Mouse (Mus musculus) layer of hippocampus, adult 6 months (tissue): ENCODE measurements around the gene Sult5a1. TPM values are rescaled to one million over a fixed set of nuclear protein-coding genes. Genes with fewer than 3 reads are reported as not detected.

ENCODE experiments used
- long read RNA-seq, 2 experiments: library from polyadenylated mRNA; unstranded; transcript quantifications; one replicate each; pipeline ENCODE4 v2.0.0; 2019 to 2020
- microRNA-seq: library from miRNA; unstranded; fragments of <30 nt; microRNA quantifications from one replicate; pipeline ENCODE4 v1.2.0, GENCODE M21; 2020
- polyA plus RNA-seq: library from polyadenylated mRNA; unstranded; fragments of <200 nt; fragmentation: Nextera tagmentation; gene quantifications from 2 replicates; pipeline ENCODE4 v1.2.3, GENCODE M21; 2021

Sult5a1 gene
- 3.3 and 3.8 TPM in 2 replicates for polyA plus RNA-seq
- long read RNA-seq, experiment 1, partial matches to known transcripts: 1 of 3 reads
- long read RNA-seq, experiment 1, other reads (novel, unspliced or antisense): 0 of 3 reads
- long read RNA-seq, experiment 2, partial matches to known transcripts: 0 of 3 reads
- long read RNA-seq, experiment 2, other reads (novel, unspliced or antisense): 0 of 3 reads

DNA sequence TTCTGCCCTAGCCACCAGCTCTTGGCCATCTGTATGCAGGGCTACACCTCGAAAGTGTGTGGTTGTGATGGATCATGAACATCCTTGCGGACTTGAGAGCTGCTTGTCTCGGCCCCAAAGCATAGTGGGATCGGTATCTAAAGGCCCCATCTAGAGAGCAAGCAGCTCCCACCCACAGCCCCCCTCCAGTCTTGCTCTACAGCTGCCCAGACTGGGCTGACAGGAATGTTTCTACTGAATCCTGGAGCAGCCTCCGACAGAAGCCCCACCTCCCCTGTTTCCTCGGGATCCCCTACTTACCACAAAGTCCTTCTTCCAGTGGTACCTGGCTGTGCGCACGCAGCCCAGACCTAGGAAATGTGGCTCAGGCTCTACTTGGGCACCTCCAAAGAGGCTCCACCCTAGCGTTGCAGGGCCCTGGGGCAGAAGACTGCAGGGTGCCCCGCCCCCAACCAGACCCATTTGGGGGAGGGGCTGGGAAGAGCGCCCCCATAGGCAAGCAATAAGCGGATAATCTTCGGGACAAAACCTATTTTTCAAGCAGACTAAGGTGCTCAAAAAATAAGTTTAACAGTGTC is at the start of gene Sult5a1:
TSS of gene Sult5a1 (minus strand) at position 428 of the 578 bp plus-strand sequence.

DNA sequence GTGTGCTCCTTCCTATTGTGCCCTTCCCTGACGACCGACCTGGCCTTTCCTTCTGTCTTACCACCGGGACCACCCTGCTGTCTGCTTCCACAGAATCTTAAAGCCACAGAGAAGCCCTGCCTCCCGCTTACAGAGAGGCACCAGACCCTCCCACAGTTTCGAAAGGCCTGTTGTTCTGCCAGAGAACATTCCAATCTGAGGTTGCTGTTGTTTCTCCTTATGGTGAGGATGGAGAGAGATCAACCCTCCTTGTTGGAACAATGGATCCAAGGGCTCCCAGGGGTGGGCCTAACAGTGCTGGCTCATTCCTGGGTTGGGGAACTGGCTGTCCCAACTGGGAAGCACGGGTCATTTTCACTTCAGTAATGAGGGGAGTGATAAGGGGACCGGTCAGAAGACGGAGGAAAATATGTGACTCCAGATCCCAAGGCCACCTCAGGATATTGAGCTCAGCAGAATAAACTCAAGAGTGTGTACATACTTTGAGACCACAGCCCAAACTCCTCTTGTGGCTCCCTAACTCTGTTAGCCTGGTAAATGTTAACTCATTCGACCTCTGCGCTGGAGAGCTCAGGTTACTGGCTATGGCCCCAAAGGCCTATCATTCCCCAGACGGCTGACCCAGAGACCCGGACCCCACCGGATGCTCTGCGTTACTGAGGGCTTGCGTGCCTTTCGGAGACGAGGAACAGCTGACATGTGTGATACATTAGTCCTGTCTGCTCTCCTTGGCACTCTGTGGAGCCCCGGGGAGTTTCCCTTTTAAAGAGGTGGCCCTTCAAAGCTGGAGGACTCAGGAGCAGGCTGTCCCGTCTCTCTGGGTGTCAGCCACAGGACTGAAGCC is 27.7 kb upstream of the Sult5a1 start, which contains the start of gene Dpep1:
TSS of gene Dpep1 (plus strand) at position 677 of the 844 bp plus-strand sequence.

DNA sequence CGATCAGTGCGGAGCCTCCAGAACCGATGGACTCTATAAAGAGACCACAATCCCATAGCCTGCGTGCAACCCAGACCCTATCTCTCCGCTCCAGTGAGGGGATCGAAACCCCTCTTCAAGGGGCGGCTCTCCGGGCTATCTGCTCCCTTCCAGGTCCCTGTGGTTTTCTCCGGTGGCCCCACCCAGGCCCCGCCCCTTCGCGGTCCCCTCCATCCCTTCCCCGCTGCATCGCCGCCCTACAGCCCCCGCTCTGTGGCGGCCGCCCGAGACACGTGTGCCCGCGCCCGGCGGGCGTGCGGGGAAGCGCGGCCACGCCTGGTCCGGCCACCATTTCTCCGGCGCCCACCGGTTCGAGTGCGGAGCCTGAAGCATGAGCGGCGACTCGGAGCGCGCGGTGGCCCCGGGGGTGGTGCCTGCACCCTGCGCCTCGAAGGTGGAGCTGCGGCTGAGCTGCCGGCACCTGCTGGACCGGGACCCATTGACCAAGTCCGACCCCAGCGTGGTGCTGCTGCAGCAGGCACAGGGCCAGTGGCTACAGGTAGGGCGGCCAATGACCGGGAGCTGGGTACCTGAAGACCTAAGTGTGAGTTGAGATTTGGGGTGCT is 40.9 kb downstream of the Sult5a1 start, which contains the start of gene Cpne7:
TSS of gene Cpne7 (plus strand) at position 248 of the 605 bp plus-strand sequence.

DNA sequence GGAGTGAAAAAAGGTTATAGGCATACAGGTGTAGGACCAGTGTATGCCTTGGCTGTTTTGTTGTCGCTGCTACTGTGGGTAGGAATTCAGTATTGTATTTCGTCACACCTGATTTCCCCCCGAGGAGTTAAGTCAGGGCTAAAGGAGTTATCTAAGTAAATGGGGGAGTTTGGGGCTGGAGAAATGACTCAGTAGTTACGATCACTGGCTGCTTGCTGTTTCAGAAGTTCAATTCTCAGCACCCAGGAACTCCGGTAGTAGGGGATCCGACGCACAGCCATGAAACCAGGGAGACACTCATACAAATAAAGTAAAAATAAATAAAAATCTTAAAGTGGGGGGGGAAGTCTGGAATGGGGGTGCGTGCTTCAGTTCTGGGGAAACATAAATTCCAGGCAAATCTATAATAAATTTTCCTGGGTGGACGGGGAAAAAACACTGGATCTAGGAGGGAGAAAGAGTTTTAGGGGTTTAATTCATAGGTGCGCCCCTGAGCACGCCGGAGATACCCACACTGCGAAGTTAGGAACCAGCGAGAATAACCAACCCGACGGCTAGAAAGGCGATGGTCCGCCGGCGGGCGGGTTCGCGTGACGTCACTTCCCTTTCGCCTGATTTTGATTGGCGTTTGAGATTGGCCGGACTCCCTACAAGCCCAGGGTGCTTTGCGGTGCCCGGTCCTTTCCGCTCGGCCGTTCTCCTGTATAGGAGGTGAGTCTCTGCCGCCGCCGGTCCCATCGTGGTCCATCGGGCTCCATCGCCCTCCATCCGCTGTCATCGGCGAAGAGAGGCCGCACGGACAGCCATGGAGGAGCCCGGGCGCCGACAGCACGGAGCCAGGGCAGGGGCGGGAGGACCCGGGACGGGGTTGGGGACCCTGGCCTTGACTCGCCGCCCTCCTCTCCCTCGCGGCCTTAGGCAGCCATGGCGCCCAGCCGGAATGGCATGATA is 56.1 kb downstream of the Sult5a1 start, which contains the start of gene Rpl13:
TSS of gene Rpl13 (plus strand) at position 616 of the 951 bp plus-strand sequence.

Small RNAs within 50 kb of the gene (microRNA-seq; reads per million reads assigned to microRNA genes)
- not detected for gene Mir7079
- gene Mir7080: 384 reads per million, percentile 72 among the genes with 10 or more reads in this experiment

Other genes starting within 250 kb of the Sult5a1 start
- gene Ankrd11, start 116.0 kb downstream of the Sult5a1 start, polyA plus RNA-seq: 16.4 and 17.5 TPM in 2 replicates
- gene Spg7, start 95.4 kb downstream of the Sult5a1 start, polyA plus RNA-seq: 16.7 and 17.1 TPM in 2 replicates
- gene Rpl13, start 56.0 kb downstream of the Sult5a1 start, polyA plus RNA-seq: 1,998 and 2,381 TPM in 2 replicates
- gene Cpne7, start 40.9 kb downstream of the Sult5a1 start, polyA plus RNA-seq: 65.9 and 75.3 TPM in 2 replicates
- 0.11 TPM in 1 of 2 replicates, not detected in the other for gene Dpep1, start 27.9 kb upstream of the Sult5a1 start, polyA plus RNA-seq
- 128 and 136 TPM in 2 replicates for gene Chmp1a, start 54.4 kb upstream of the Sult5a1 start, polyA plus RNA-seq
- 10.6 and 10.8 TPM in 2 replicates for gene Spata33, start 54.5 kb upstream of the Sult5a1 start, polyA plus RNA-seq
- 59.9 and 65.7 TPM in 2 replicates for gene Cdk10, start 66.5 kb upstream of the Sult5a1 start, polyA plus RNA-seq
- gene Spata2l, start 77.9 kb upstream of the Sult5a1 start, polyA plus RNA-seq: 35.5 and 45.6 TPM in 2 replicates
- gene Zfp276, start 95.9 kb upstream of the Sult5a1 start, polyA plus RNA-seq: 3.7 and 3.8 TPM in 2 replicates
- 17.9 and 24.9 TPM in 2 replicates for gene Vps9d1, start 96.0 kb upstream of the Sult5a1 start, polyA plus RNA-seq
- 0.63 and 0.97 TPM in 2 replicates for gene Fanca, start 160.3 kb upstream of the Sult5a1 start, polyA plus RNA-seq
- gene Spire2, start 174.4 kb upstream of the Sult5a1 start, polyA plus RNA-seq: 2.0 and 2.2 TPM in 2 replicates
- 340 and 366 TPM in 2 replicates for gene Tcf25, start 215.4 kb upstream of the Sult5a1 start, polyA plus RNA-seq
- not detected in 2 replicates for gene Mc1r, start 248.8 kb upstream of the Sult5a1 start, polyA plus RNA-seq